Mouse (Mus musculus): Measurements from ENCODE around the gene Axdnd1. TPM values are rescaled to one million over a fixed set of nuclear protein-coding genes. Genes with fewer than 3 reads are reported as not detected.

Gene Axdnd1
- polyA plus RNA-seq, 1 experiment, result 0.11 TPM

DNA sequence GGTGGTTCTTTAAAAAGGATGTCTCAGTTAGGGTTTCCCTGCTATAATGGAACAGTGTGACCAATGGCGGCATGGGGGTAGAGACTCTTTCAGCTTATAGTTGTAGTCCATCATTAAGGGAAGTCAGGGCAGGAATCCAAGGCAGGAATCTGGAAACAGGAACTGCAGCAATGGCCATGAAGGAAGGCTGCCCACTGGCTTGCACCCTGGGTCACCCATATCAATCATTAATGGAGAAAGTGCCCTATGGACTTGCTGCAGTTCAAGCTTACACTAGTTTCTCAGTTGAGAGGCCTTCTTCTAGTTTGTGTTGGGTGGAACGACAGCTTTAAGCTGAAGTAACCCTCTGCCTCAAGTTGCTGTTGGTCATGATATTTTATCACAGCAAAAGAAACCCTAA, 68.5 kb downstream of the Axdnd1 start:
- H3ac ChIP-seq (ENCODE audit: control insufficient read depth, insufficient read length), result no peak overlapping the region

DNA sequence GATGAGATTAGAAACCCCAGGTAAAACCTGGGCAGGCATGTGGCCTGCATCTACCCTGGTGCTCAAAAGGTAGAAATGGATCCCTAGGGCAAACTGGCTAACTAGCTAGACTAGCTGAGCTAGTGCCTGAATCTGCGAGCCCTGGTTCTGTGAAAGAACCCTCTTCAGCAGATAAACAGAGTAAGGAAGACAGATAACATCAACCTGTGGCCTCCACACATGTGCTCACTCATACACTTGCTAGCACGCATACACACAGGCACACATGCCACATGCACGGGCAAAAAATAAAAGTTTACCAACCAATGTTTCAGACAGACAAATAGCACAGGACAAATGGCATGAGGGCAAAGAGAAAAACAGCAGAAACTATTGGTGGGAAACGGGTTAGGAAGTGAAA, 70.5 kb downstream of the Axdnd1 start:
- H3ac ChIP-seq (ENCODE audit: control insufficient read depth, insufficient read length), result no peak overlapping the region
- H3K4me2 ChIP-seq (ENCODE audit: low read depth), result no peak overlapping the region
- no peak for TF ChIP-seq POLR2A (IDR thresholded peaks at IDR 0.05; ENCODE audit: insufficient read length, low read depth)
- no peak for TF ChIP-seq SRF (IDR thresholded peaks at IDR 0.05; ENCODE audit: control insufficient read depth, insufficient read length, low read depth)
- TF ChIP-seq MAX (IDR thresholded peaks at IDR 0.05; ENCODE audit: low read depth), result no peak
- no peaks in the 10 kb centered on the region for H3K36me3 ChIP-seq (ENCODE audit: control insufficient read depth, insufficient read depth)
- H3K79me2 ChIP-seq (ENCODE audit: control insufficient read depth, insufficient read depth), result no peaks in the 10 kb centered on the region
- no peak overlapping the region for H3K4me3 ChIP-seq
- H3K27me3 ChIP-seq (ENCODE audit: control insufficient read depth, insufficient read depth, insufficient read length), result no peaks in the 10 kb centered on the region

More for the DNA sequence above, 68.5 kb downstream of the Axdnd1 start:
- TF ChIP-seq E2F4 (IDR thresholded peaks at IDR 0.05; ENCODE audit: insufficient read depth), result no peak
- TF ChIP-seq SRF (IDR thresholded peaks at IDR 0.05; ENCODE audit: control insufficient read depth, insufficient read length, low read depth), result no peak
- no peak for TF ChIP-seq USF1 (IDR thresholded peaks at IDR 0.05; ENCODE audit: low read depth)
- TF ChIP-seq REST (IDR thresholded peaks at IDR 0.05; ENCODE audit: insufficient read depth, insufficient read length), result no peak
- TF ChIP-seq TCF3 (IDR thresholded peaks at IDR 0.05; ENCODE audit: insufficient read length, low read depth), result no peak
- no peak for TF ChIP-seq MAX (IDR thresholded peaks at IDR 0.05; ENCODE audit: low read depth)
- TF ChIP-seq CEBPB (IDR thresholded peaks at IDR 0.05; ENCODE audit: insufficient read depth, poor library complexity, severe bottlenecking), result no peak
- TF ChIP-seq TCF12 (IDR thresholded peaks at IDR 0.05; ENCODE audit: insufficient read depth, poor library complexity, severe bottlenecking), result no peak
- no peak for TF ChIP-seq POLR2AphosphoS2 (IDR thresholded peaks at IDR 0.05; ENCODE audit: insufficient read length, low read depth)
- TF ChIP-seq MYOG (IDR thresholded peaks at IDR 0.05; ENCODE audit: control insufficient read depth in 1 of 3, insufficient read depth in 1 of 3, insufficient read length in 2 of 3, low read depth in 2 of 3), result no peak
- no peak for TF ChIP-seq MYOD1 (IDR thresholded peaks at IDR 0.05; ENCODE audit: control insufficient read depth in 1 of 3, insufficient read length in 2 of 3, low read depth in 2 of 3)
- TF ChIP-seq POLR2A (IDR thresholded peaks at IDR 0.05; ENCODE audit: insufficient read length, low read depth), result no peak
- Histone ChIP-seq H3K4me2 (ENCODE audit: low read depth) (no peak overlapping the region), H3K79me2 (ENCODE audit: control insufficient read depth, insufficient read depth) (no peaks in the 10 kb centered on the region), H3K27me3 (ENCODE audit: control insufficient read depth, insufficient read depth, insufficient read length) (no peaks in the 10 kb centered on the region), H3K4me3 (no peak overlapping the region), H3K36me3 (ENCODE audit: control insufficient read depth, insufficient read depth) (no peaks in the 10 kb centered on the region)

DNA sequence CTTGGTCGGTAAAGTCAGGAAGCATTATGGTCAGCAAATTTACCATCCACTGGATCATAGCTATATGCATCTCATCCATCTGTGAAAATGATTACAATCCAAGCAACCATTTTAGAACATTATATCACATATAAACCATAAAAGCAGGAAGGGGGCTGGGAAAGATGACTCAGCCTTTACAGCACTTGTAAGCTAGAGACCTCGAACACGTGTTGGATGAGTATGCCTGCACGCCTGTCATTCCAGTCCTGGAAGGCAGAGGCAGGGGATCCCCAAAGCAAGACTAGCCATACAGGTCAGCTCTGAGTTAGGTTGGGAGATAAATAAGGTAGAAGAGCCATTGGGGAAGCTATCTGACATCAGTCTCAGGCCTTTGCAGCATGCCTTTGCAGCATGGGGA, 71.9 kb downstream of the Axdnd1 start:
- TF ChIP-seq MYOG (IDR thresholded peaks at IDR 0.05; ENCODE audit: control insufficient read depth in 1 of 3, insufficient read depth in 1 of 3, insufficient read length in 2 of 3, low read depth in 2 of 3) (no peak), E2F4 (IDR thresholded peaks at IDR 0.05; ENCODE audit: insufficient read depth) (no peak), REST (IDR thresholded peaks at IDR 0.05; ENCODE audit: insufficient read depth, insufficient read length) (no peak), POLR2A (IDR thresholded peaks at IDR 0.05; ENCODE audit: insufficient read length, low read depth) (no peak), POLR2AphosphoS2 (IDR thresholded peaks at IDR 0.05; ENCODE audit: insufficient read length, low read depth) (no peak), CEBPB (IDR thresholded peaks at IDR 0.05; ENCODE audit: insufficient read depth, poor library complexity, severe bottlenecking) (no peak), MAX (IDR thresholded peaks at IDR 0.05; ENCODE audit: low read depth) (no peak), USF1 (IDR thresholded peaks at IDR 0.05; ENCODE audit: low read depth) (no peak), SRF (IDR thresholded peaks at IDR 0.05; ENCODE audit: control insufficient read depth, insufficient read length, low read depth) (no peak), TCF12 (IDR thresholded peaks at IDR 0.05; ENCODE audit: insufficient read depth, poor library complexity, severe bottlenecking) (no peak), MYOD1 (IDR thresholded peaks at IDR 0.05; ENCODE audit: control insufficient read depth in 1 of 3, insufficient read length in 2 of 3, low read depth in 2 of 3) (no peak), TCF3 (IDR thresholded peaks at IDR 0.05; ENCODE audit: insufficient read length, low read depth) (no peak)
- no peak overlapping the region for H3ac ChIP-seq (ENCODE audit: control insufficient read depth, insufficient read length)

DNA sequence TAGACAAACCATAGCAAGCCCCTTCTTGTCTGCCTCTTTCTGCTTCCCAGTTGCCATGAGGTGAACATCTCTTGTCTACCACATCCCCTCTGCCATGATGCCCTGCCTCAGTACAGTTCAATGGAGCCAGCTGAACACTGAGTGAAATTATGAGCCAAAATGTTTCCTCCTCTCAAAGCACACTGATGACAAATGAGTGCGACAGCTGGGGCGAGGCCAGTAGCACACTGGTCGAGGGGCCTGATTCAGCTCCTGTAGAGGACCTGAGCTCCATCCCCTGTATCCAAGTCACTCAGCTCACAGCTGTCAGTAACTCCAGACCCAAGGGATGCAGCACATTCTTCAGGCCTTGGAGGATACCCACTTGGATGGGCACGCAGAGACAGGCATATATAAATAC, 75.3 kb downstream of the Axdnd1 start:
- TF ChIP-seq REST (IDR thresholded peaks at IDR 0.05; ENCODE audit: insufficient read depth, insufficient read length), result no peak
- peak in 1 of 3 experiments; percentile 45 for TF ChIP-seq MYOG (IDR thresholded peaks at IDR 0.05; ENCODE audit: control insufficient read depth in 1 of 3, insufficient read depth in 1 of 3, insufficient read length in 2 of 3, low read depth in 2 of 3)
- TF ChIP-seq MYOD1 (IDR thresholded peaks at IDR 0.05; ENCODE audit: control insufficient read depth in 1 of 3, insufficient read length in 2 of 3, low read depth in 2 of 3), result peak in 2 of 3 experiments; percentile 48 to 51
- Histone ChIP-seq H3K27me3 (ENCODE audit: control insufficient read depth, insufficient read depth, insufficient read length) (no peaks in the 10 kb centered on the region), H3K4me2 (ENCODE audit: low read depth) (no peak overlapping the region), H3K79me2 (ENCODE audit: control insufficient read depth, insufficient read depth) (no peaks in the 10 kb centered on the region), H3K36me3 (ENCODE audit: control insufficient read depth, insufficient read depth) (no peaks in the 10 kb centered on the region), H3ac (ENCODE audit: control insufficient read depth, insufficient read length) (no peak overlapping the region), H3K4me3 (no peak overlapping the region)

More for the DNA sequence above, 71.9 kb downstream of the Axdnd1 start:
- Histone ChIP-seq H3K79me2 (ENCODE audit: control insufficient read depth, insufficient read depth) (no peaks in the 10 kb centered on the region), H3K27me3 (ENCODE audit: control insufficient read depth, insufficient read depth, insufficient read length) (no peaks in the 10 kb centered on the region), H3K4me3 (no peak overlapping the region), H3K36me3 (ENCODE audit: control insufficient read depth, insufficient read depth) (no peaks in the 10 kb centered on the region), H3K4me2 (ENCODE audit: low read depth) (no peak overlapping the region)

DNA sequence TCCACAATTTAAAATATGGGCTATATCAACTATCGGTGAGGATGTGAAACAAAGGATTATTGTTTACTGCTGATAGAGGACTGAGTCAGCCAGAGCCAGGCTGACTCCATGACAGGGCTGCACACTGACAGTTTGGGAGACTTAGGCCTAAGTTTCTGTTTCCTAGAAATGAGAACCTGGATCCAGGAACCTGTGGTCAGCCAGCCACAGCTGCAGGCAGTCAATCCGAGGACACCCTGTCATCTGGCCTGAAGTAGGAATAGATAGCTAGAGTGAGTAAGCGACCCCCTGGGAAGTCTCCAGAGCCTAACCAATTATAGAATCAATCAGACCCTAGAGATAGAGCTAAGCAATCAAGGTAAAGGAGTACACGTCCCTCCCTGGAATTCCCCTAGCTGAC, 76.5 kb downstream of the Axdnd1 start:
- no peak overlapping the region for H3K4me3 ChIP-seq
- no peak overlapping the region for H3ac ChIP-seq (ENCODE audit: control insufficient read depth, insufficient read length)
- no peaks in the 10 kb centered on the region for H3K36me3 ChIP-seq (ENCODE audit: control insufficient read depth, insufficient read depth)
- peak in 2 of 3 experiments; percentile 57 to 72 for TF ChIP-seq MYOG (IDR thresholded peaks at IDR 0.05; ENCODE audit: control insufficient read depth in 1 of 3, insufficient read depth in 1 of 3, insufficient read length in 2 of 3, low read depth in 2 of 3)
- no peak for TF ChIP-seq REST (IDR thresholded peaks at IDR 0.05; ENCODE audit: insufficient read depth, insufficient read length)
- no peak for TF ChIP-seq CEBPB (IDR thresholded peaks at IDR 0.05; ENCODE audit: insufficient read depth, poor library complexity, severe bottlenecking)
- TF ChIP-seq TCF3 (IDR thresholded peaks at IDR 0.05; ENCODE audit: insufficient read length, low read depth), result peak; percentile 52
- TF ChIP-seq TCF12 (IDR thresholded peaks at IDR 0.05; ENCODE audit: insufficient read depth, poor library complexity, severe bottlenecking), result peak; percentile 21
- no peak for TF ChIP-seq MAX (IDR thresholded peaks at IDR 0.05; ENCODE audit: low read depth)
- TF ChIP-seq SRF (IDR thresholded peaks at IDR 0.05; ENCODE audit: control insufficient read depth, insufficient read length, low read depth), result no peak
- no peak for TF ChIP-seq POLR2AphosphoS2 (IDR thresholded peaks at IDR 0.05; ENCODE audit: insufficient read length, low read depth)
- no peak for TF ChIP-seq POLR2A (IDR thresholded peaks at IDR 0.05; ENCODE audit: insufficient read length, low read depth)
- TF ChIP-seq USF1 (IDR thresholded peaks at IDR 0.05; ENCODE audit: low read depth), result no peak
- TF ChIP-seq MYOD1 (IDR thresholded peaks at IDR 0.05; ENCODE audit: control insufficient read depth in 1 of 3, insufficient read length in 2 of 3, low read depth in 2 of 3), result peak; percentile 54 to 83 (median 79)
- no peak for TF ChIP-seq E2F4 (IDR thresholded peaks at IDR 0.05; ENCODE audit: insufficient read depth)
- H3K4me2 ChIP-seq (ENCODE audit: low read depth), result peak overlapping the region; percentile 19
- H3K27me3 ChIP-seq (ENCODE audit: control insufficient read depth, insufficient read depth, insufficient read length), result no peaks in the 10 kb centered on the region
- H3K79me2 ChIP-seq (ENCODE audit: control insufficient read depth, insufficient read depth), result no peaks in the 10 kb centered on the region

Data from myocyte (in vitro differentiated cells).